Mouse (Mus musculus) left cerebral cortex, postnatal 4 days (tissue): Measurements from ENCODE around the gene Arhgef10l. TPM values are rescaled to one million over a fixed set of nuclear protein-coding genes. Genes with fewer than 3 reads are reported as not detected.

ENCODE experiments used
- DNase-seq: peaks from one replicate; pipeline ENCODE4 v3.0.0-alpha.2; 2022
- intact Hi-C: fragments of 180-260 bp; cut with DNase I; formaldehyde crosslinking; loops from one replicate; pipeline ENCODE4 v1.15.1; 2025
- total RNA-seq, 2 experiments: library from RNA; stranded (reverse); gene quantifications; 2 replicates each; pipeline ENCODE4 v1.2.3; 2021

Arhgef10l gene
- total RNA-seq, 2 experiments from 2014 or later = 50.6 to 52.0 TPM

GRCm38 (mm10) chr4:140539125-140539524 lies 126.7 kb downstream of the Arhgef10l start:
- intact Hi-C loops = no loop called here
- DNase-seq = peak; percentile 89

- intact Hi-C loops = no loop called here
- DNase-seq = no peak
Observed at GRCm38 (mm10) chr4:140537561-140538021, 128.2 kb downstream of the Arhgef10l start.

- intact Hi-C loops = no loop called here
Observed at GRCm38 (mm10) chr4:140535323-140535722, 130.5 kb downstream of the Arhgef10l start.

GRCm38 (mm10) chr4:140532270-140532669 lies 133.5 kb downstream of the Arhgef10l start:
- no peak for DNase-seq
- intact Hi-C loops = no loop called here

More at GRCm38 (mm10) chr4:140535323-140535722, 130.5 kb downstream of the Arhgef10l start:
- DNase-seq = no peak

GRCm38 (mm10) chr4:140531024-140531423 lies 134.8 kb downstream of the Arhgef10l start:
- intact Hi-C loops = no loop called here
- DNase-seq = no peak

- no peak for DNase-seq
- intact Hi-C loops = no loop called here
Observed at GRCm38 (mm10) chr4:140529735-140530134, 136.1 kb downstream of the Arhgef10l start.

- intact Hi-C loops = no loop called here
- peak; percentile 41 for DNase-seq
Observed at GRCm38 (mm10) chr4:140528443-140528842, 137.4 kb downstream of the Arhgef10l start.

GRCm38 (mm10) chr4:140525674-140526177 lies 140.1 kb downstream of the Arhgef10l start:
- intact Hi-C loops = no loop called here
- no peak for DNase-seq

GRCm38 (mm10) chr4:140524927-140525326 lies 140.9 kb downstream of the Arhgef10l start:
- no peak for DNase-seq
- intact Hi-C loops = no loop called here

GRCm38 (mm10) chr4:140522873-140523272 lies 142.9 kb downstream of the Arhgef10l start:
- intact Hi-C loops = no loop called here
- no peak for DNase-seq

- DNase-seq = no peak
- intact Hi-C loops = no loop called here
Observed at GRCm38 (mm10) chr4:140520719-140521118, 145.1 kb downstream of the Arhgef10l start.

- no peak for DNase-seq
- intact Hi-C loops = no loop called here
Observed at GRCm38 (mm10) chr4:140513797-140514196, 152.0 kb downstream of the Arhgef10l start.

- no peak for DNase-seq
- intact Hi-C loops = no loop called here
Observed at GRCm38 (mm10) chr4:140509856-140510255, 156.0 kb downstream of the Arhgef10l start.

GRCm38 (mm10) chr4:140507172-140507714 lies 158.6 kb downstream of the Arhgef10l start:
- no peak for DNase-seq
- intact Hi-C loops = no loop called here

- DNase-seq = no peak
- intact Hi-C loops = no loop called here
Observed at GRCm38 (mm10) chr4:140505608-140506002, 160.2 kb downstream of the Arhgef10l start.

GRCm38 (mm10) chr4:140504921-140505607 lies 160.7 kb downstream of the Arhgef10l start:
- intact Hi-C loops = no loop called here
- DNase-seq = no peak

- intact Hi-C loops = no loop called here
Observed at GRCm38 (mm10) chr4:140504067-140504913, 161.5 kb downstream of the Arhgef10l start.

GRCm38 (mm10) chr4:140500766-140501165 lies 165.0 kb downstream of the Arhgef10l start:
- intact Hi-C loops = no loop called here

More at GRCm38 (mm10) chr4:140504067-140504913, 161.5 kb downstream of the Arhgef10l start:
- DNase-seq = no peak

GRCm38 (mm10) chr4:140499571-140499970 lies 166.2 kb downstream of the Arhgef10l start:
- no peak for DNase-seq
- intact Hi-C loops = no loop called here

More at GRCm38 (mm10) chr4:140500766-140501165, 165.0 kb downstream of the Arhgef10l start:
- DNase-seq = no peak

- intact Hi-C loops = no loop called here
Observed at GRCm38 (mm10) chr4:140497169-140497568, 168.6 kb downstream of the Arhgef10l start.

GRCm38 (mm10) chr4:140491555-140491954 lies 174.3 kb downstream of the Arhgef10l start:
- intact Hi-C loops = no loop called here
- no peak for DNase-seq

More at GRCm38 (mm10) chr4:140497169-140497568, 168.6 kb downstream of the Arhgef10l start:
- no peak for DNase-seq
